Mouse (Mus musculus) cerebellum, postnatal 36 days (tissue): ENCODE measurements at regions not wholly inside any gene's neighbourhood (a gene's known extent, or its start where the extent isn't known, plus 50 kb on each side); places are given as distances from the start of the nearest gene placed in this dataset.

Experiments used
- DNase-seq, 2 experiments: peaks; one replicate each; pipeline ENCODE4 v3.0.0; 2021 to 2022; ENCODE audit warnings: mixed read lengths in 2 of 2

- peak; percentile 11 to 13 for DNase-seq
Observed at GRCm38 (mm10) chr13:39774111-39774510, 587.1 kb downstream of the Ofcc1 start.

DNA sequence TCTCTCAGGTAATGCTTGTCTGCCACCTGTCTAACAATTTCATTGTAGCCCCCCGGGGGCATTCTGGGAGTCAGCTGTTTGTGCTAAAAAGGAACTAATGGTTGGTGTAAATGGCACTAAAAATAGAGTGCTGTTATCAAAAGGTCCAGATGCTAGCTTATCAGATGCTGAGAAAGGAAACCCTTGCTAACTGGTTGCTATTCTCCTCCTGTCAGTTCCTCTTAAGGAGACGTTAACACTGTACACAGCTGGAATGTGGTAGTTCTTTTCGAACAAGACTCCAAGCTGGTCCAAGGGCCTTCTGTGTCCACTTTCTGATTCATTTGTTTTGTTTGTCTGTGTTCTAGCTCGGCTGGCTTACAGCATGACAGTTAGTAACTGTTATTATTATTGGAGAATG lies 592.0 kb downstream of the Ofcc1 start:
- DNase-seq: no peak

GRCm38 (mm10) chr13:39766897-39767296 lies 594.4 kb downstream of the Ofcc1 start:
- DNase-seq: no peak
